Mouse (Mus musculus): ENCODE data around the gene Tmbim1.
A peak's percentile ranks its signal among the peaks of the same experiment; 100 is the strongest.

Gene Tmbim1

GRCm38 (mm10) chr1:74294090-74294643 is 11.3 kb downstream of the Tmbim1 start:
- DNase-seq = no peak

GRCm38 (mm10) chr1:74293306-74293960 is 12.0 kb downstream of the Tmbim1 start:
- no peak for DNase-seq

- no peak for DNase-seq
Measured at GRCm38 (mm10) chr1:74292331-74293020, 12.9 kb downstream of the Tmbim1 start.

- DNase-seq = no peak
Measured at GRCm38 (mm10) chr1:74290141-74290540, 15.3 kb downstream of the Tmbim1 start.

GRCm38 (mm10) chr1:74289740-74290139 is 15.7 kb downstream of the Tmbim1 start:
- no peak for DNase-seq

GRCm38 (mm10) chr1:74289248-74289647 is 16.2 kb downstream of the Tmbim1 start:
- no peak for DNase-seq

- DNase-seq = no peak
Measured at GRCm38 (mm10) chr1:74288327-74288726, 17.1 kb downstream of the Tmbim1 start.

- DNase-seq = peak; percentile 18
Measured at GRCm38 (mm10) chr1:74286869-74287607, 18.4 kb downstream of the Tmbim1 start.

GRCm38 (mm10) chr1:74285212-74286010 is 20.0 kb downstream of the Tmbim1 start:
- no peak for DNase-seq

- peak; percentile 100 for DNase-seq
Measured at GRCm38 (mm10) chr1:74284543-74285160, 20.8 kb downstream of the Tmbim1 start, which contains the start of the genes Aamp and Pnkd. TSS of gene Aamp (minus strand) at chr1:74284738. TSS of gene Pnkd (plus strand) at chr1:74284930.

- peak; percentile 49 for DNase-seq
Measured at GRCm38 (mm10) chr1:74283686-74284463, 21.5 kb downstream of the Tmbim1 start.

GRCm38 (mm10) chr1:74282896-74283625 is 22.4 kb downstream of the Tmbim1 start:
- DNase-seq = no peak

- no peak for DNase-seq
Measured at GRCm38 (mm10) chr1:74281886-74282285, 23.5 kb downstream of the Tmbim1 start.

GRCm38 (mm10) chr1:74281372-74281771 is 24.1 kb downstream of the Tmbim1 start:
- DNase-seq = no peak

- DNase-seq = no peak
Measured at GRCm38 (mm10) chr1:74280591-74281325, 24.7 kb downstream of the Tmbim1 start.

GRCm38 (mm10) chr1:74278988-74279387 is 26.4 kb downstream of the Tmbim1 start:
- DNase-seq = no peak

GRCm38 (mm10) chr1:74278538-74278937 is 26.9 kb downstream of the Tmbim1 start, which contains the start of gene Gpbar1:
TSS of gene Gpbar1 (plus strand) at chr1:74278550.
- DNase-seq = no peak

- DNase-seq = no peak
Measured at GRCm38 (mm10) chr1:74277883-74278537, 27.4 kb downstream of the Tmbim1 start.

- no peak for DNase-seq
Measured at GRCm38 (mm10) chr1:74277041-74277440, 28.4 kb downstream of the Tmbim1 start.
